Mouse (Mus musculus) adrenal gland, postnatal 10 days (tissue): Measurements from ENCODE around the gene Scgb2b27. TPM values are rescaled to one million over a fixed set of nuclear protein-coding genes. Genes with fewer than 3 reads are reported as not detected.
A peak's percentile ranks its signal among the peaks of the same experiment; 100 is the strongest.
"Not testable (repeated sequence)": the region's sequence is repeated elsewhere in the genome, so short reads cannot be mapped to it uniquely, and the experiment has no call there.

ENCODE experiments used
- DNase-seq: peaks from one replicate; pipeline ENCODE4 v3.0.0; 2021; ENCODE audit warnings: mixed read lengths
- long read RNA-seq, 2 experiments: library from polyadenylated mRNA; stranded (forward); transcript quantifications; one replicate each; pipeline ENCODE4 v2.0.0; 2021
- total RNA-seq, 2 experiments: library from RNA; stranded (reverse); gene quantifications; 2 replicates each; pipeline ENCODE4 v1.2.3; 2021

The Scgb2b27 gene
- total RNA-seq, result not detected
- long read RNA-seq, experiment 1, result 0 reads
- long read RNA-seq, experiment 2, result 0 reads

- no peak for DNase-seq
Observed at GRCm38 (mm10) chr7:34013842-34014241, at the start of gene Scgb2b27. TSS of gene Scgb2b27 (minus strand) at chr7:34013942.

GRCm38 (mm10) chr7:34036076-34036815 is 22.5 kb upstream of the Scgb2b27 start:
- not testable (repeated sequence) for DNase-seq

GRCm38 (mm10) chr7:34034579-34034978 is 20.8 kb upstream of the Scgb2b27 start:
- not testable (repeated sequence) for DNase-seq

GRCm38 (mm10) chr7:34030026-34030425 is 16.3 kb upstream of the Scgb2b27 start:
- no peak for DNase-seq

- not testable (repeated sequence) for DNase-seq
Observed at GRCm38 (mm10) chr7:34027202-34027601, 13.5 kb upstream of the Scgb2b27 start.

GRCm38 (mm10) chr7:34025641-34026040 is 11.9 kb upstream of the Scgb2b27 start:
- DNase-seq, result no peak

- DNase-seq, result not testable (repeated sequence)
Observed at GRCm38 (mm10) chr7:34021183-34021582, 7.4 kb upstream of the Scgb2b27 start, which contains the start of gene Scgb1b27. TSS of gene Scgb1b27 (plus strand) at chr7:34021483.

GRCm38 (mm10) chr7:33982281-33982680 is 31.5 kb downstream of the Scgb2b27 start:
- peak; percentile 55 for DNase-seq

Other genes starting within 250 kb of the Scgb2b27 start
- not detected for gene Scgb2b26, start 68.9 kb downstream of the Scgb2b27 start, total RNA-seq
- gene Scgb1b27, start 7.5 kb upstream of the Scgb2b27 start, total RNA-seq, result not detected
- not detected for gene Scgb1b30, start 81.5 kb upstream of the Scgb2b27 start, total RNA-seq
- 10 to 100 TPM; 25.3 to 30.2 TPM for gene Wtip, start 119.3 kb upstream of the Scgb2b27 start, total RNA-seq
- 10 to 100 TPM; 77.6 to 77.7 TPM for gene Uba2, start 155.7 kb upstream of the Scgb2b27 start, total RNA-seq
- gene Pdcd2l, start 182.7 kb upstream of the Scgb2b27 start, total RNA-seq, result 10 to 100 TPM; 23.2 TPM
- gene Gpi1, start 216.4 kb upstream of the Scgb2b27 start, total RNA-seq, result 100 to 1,000 TPM; 373 to 446 TPM
- not detected for gene Gm6096, start 237.1 kb upstream of the Scgb2b27 start, total RNA-seq